Mouse (Mus musculus): Measurements from ENCODE around the gene Acat3. TPM values are rescaled to one million over a fixed set of nuclear protein-coding genes. Genes with fewer than 3 reads are reported as not detected.

Gene Acat3
- total RNA-seq, 2 experiments from 2014 or later, result 2.6 to 3.9 TPM

DNA sequence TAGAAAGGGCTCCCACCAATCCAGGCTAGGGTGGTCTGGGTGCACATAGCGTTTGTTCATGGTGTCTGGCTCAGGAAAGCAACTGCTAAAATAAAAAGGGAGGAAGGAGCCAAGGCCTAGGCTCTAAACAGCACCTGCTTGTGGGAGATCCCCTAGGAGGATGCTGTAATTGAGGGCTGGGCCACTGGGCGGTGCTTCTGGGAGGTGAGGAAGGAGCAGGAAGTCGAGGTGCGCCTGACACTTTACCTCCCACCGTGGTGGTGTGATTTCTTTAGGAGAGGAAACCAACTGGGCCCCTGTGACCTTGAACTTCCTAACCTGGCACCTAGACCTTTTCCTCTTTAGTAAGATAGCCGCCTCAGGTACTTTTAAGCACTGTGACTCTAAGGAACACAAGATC, 53.8 kb downstream of the Acat3 start:
- DNase-seq (ENCODE audit: low spot score in 2 of 2), result no peak
- intact Hi-C loops (cut with DNase I), result no loop called here

DNA sequence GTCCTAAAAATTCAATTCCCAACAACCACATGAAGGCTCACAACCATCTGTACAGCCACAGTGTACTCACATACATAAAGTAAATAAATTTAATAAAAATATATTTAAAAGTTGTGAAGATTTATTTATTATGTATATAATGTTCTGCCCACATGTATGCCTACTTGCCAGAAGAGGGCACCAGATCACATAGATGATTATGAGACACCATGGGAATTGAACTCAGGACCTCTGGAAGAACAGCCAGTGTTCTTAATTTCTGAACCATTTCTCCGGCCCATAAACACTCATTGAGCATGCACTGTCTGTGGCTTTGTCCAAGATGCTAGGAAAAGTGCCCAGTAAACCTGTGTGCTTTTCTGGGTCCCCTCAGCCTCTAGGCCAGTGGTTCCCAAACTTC, 59.2 kb downstream of the Acat3 start:
- DNase-seq (ENCODE audit: low spot score in 2 of 2), result no peak
- intact Hi-C loops (cut with DNase I), result loop anchor here (5.0 kb wide), 1 partner anchor 111 kb away; the partner anchor contains the start of gene Wtap

DNA sequence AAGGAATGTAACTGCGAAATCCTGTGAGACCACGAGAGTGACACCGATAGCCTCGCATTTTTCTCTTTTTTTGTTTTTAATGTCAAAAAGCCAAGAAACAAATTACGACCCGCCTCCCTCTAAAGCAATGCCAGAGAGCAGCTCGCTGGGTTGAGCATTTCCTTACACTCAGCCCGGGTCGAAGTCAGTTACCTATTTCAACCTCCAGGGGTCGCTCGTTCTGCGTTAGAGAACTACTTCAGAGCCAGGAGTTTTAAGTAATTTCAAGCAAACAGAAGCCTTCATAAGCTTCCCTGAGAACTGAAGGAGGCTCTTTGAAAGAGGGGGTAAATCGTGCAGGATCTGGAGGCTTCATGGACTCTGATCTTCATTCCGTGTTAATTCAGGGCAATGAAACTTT, 60.2 kb downstream of the Acat3 start:
- DNase-seq (ENCODE audit: low spot score in 2 of 2), result peak; percentile 87 to 93
- intact Hi-C loops (cut with DNase I), result loop anchor here (5.0 kb wide), 1 partner anchor 112 kb away; the partner anchor contains the start of gene Wtap

DNA sequence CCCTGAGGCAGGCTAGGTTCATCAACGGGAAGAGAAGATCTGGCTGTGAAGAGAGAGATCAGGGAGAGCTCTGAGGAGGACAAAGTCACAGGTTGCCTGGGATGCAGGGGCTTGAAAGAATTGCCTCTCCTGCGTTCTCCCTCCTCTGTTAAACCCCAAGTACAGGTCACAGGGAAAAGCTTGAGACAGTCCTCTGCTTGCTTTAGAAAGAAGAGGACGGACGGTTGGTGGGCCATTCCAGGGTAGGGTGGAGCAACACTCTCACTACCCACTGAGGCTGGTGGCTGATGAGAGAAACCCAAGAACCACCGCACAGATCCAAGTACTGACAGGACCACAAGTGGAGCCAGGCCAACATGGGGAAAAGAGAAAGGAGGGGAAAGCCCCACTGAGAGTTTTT, 64.7 kb downstream of the Acat3 start, which contains the start of gene Mrgprh:
Gene Mrgprh, plus strand, starts transcription at position 301 of the 400 bp plus-strand sequence.
- intact Hi-C loops (cut with DNase I), result no loop called here
- no peak for DNase-seq (ENCODE audit: low spot score in 2 of 2)

Other genes with a start within 250 kb of the Acat3 start
- gene Igf2r, start 170.9 kb downstream of the Acat3 start, total RNA-seq (2021), result 10 to 100 TPM; 28.5 to 29.2 TPM
- gene Mas1, start 72.5 kb downstream of the Acat3 start, total RNA-seq (2021), result 10 to 100 TPM; 37.2 to 39.0 TPM
- gene Mrgprh, start 64.6 kb downstream of the Acat3 start, total RNA-seq (2021), result under 1 TPM in 1 of 2 experiments, not detected in 1; 0.37 TPM
- gene Pnldc1, start 30.4 kb downstream of the Acat3 start, total RNA-seq (2021), result 1 to 10 TPM; 2.3 to 2.7 TPM
- gene Tcp1, start 24.9 kb downstream of the Acat3 start, total RNA-seq (2021), result 100 to 1,000 TPM; 210 to 217 TPM
- gene Mrpl18, start 24.3 kb downstream of the Acat3 start, total RNA-seq (2021), result 10 to 100 TPM; 59.7 to 65.2 TPM
- gene Acat2, start 20.1 kb upstream of the Acat3 start, total RNA-seq (2021), result 10 to 100 TPM; 59.1 to 60.8 TPM
- gene Wtap, start 53.6 kb upstream of the Acat3 start, total RNA-seq (2021), result 10 to 100 TPM; 50.9 to 53.6 TPM
- gene Sod2, start 66.2 kb upstream of the Acat3 start, total RNA-seq (2021), result 100 to 1,000 TPM; 267 to 275 TPM
- not detected for gene Gpr31b, start 111.7 kb upstream of the Acat3 start, total RNA-seq (2021)
- under 1 TPM; 0.23 to 0.30 TPM for gene Tcp10b, start 120.5 kb upstream of the Acat3 start, total RNA-seq (2021)
- gene Unc93a, start 191.2 kb upstream of the Acat3 start, total RNA-seq (2021), result under 1 TPM in 1 of 2 experiments, not detected in 1; 0.14 TPM